In the genomic region with DNA sequence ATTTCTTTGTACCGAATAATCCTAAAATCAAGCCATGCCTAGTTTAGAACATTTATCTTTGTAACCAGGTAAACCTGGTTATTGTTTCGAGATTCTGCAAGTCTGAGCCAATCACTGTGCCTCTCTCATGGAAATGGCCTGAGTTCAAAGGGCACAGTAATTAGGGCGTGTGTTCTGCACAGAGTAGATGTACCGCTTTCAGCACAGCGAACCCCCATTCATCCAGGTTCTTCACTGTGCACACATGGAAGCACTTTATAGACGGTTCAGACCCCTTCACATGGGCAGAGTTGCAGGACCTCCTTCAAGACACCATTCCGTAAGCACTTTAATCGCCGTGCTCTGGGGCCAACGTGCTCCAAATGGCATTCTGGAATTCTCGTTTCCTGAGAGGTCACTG, we compare ENCODE assay signal across 17 mouse cellular contexts.
"Had no signal": no experiment of that assay in that cellular context is flagged by ENCODE, and none has a peak within 500 bp of the region (broad histone marks: within the 10 kb centered on the region; RNA-seq: fewer than 3 reads in every experiment).

No protein-coding gene starts in this region.

- H3K4me2 ChIP-seq: limb, embryonic 15.5 days; liver, embryonic 13.5 days; lung, embryonic 15.5 days; midbrain, embryonic 11.5 days; midbrain, embryonic 15.5 days; neural tube, embryonic 12.5 days had no signal

- ATAC-seq: liver, postnatal 0 days; midbrain, embryonic 15.5 days had no signal

- H3K4me1 ChIP-seq: liver, embryonic 13.5 days; megakaryocyte, embryonic 14.5 days had no signal

- DNase-seq: kidney, adult 18-20 months; kidney, postnatal 14 days; liver, embryonic 13.5 days; liver, postnatal 0 days; lung, postnatal 14 days; retina, postnatal 1 day; right cerebral cortex, postnatal 4 days; spleen, adult 18-20 months; thymus, adult 18-20 months; thymus, postnatal 14 days had no signal

- H3K36me3 ChIP-seq: limb, embryonic 15.5 days; liver, embryonic 13.5 days; lung, embryonic 15.5 days; midbrain, embryonic 15.5 days; neural tube, embryonic 12.5 days had no signal

- H3K27ac ChIP-seq: limb, embryonic 15.5 days; liver, embryonic 13.5 days; lung, embryonic 15.5 days; macrophage; midbrain, embryonic 15.5 days; neural tube, embryonic 12.5 days had no signal

- H3K9me3 ChIP-seq: limb, embryonic 15.5 days; liver, embryonic 13.5 days; lung, embryonic 15.5 days; midbrain, embryonic 15.5 days; neural tube, embryonic 12.5 days had no signal

- H3K9ac ChIP-seq: limb, embryonic 15.5 days; liver, embryonic 13.5 days; liver, postnatal 0 days; lung, embryonic 15.5 days; midbrain, embryonic 15.5 days; neural tube, embryonic 12.5 days had no signal

- H3K27me3 ChIP-seq: limb, embryonic 15.5 days; liver, embryonic 13.5 days; lung, embryonic 15.5 days; megakaryocyte, embryonic 14.5 days; midbrain, embryonic 15.5 days had no signal

- H3K4me3 ChIP-seq: limb, embryonic 15.5 days; liver, embryonic 13.5 days; lung, embryonic 15.5 days; megakaryocyte, embryonic 14.5 days; midbrain, embryonic 15.5 days; neural tube, embryonic 12.5 days had no signal
